Mouse (Mus musculus): Measurements from ENCODE around the gene Lyrm9. TPM values are rescaled to one million over a fixed set of nuclear protein-coding genes. Genes with fewer than 3 reads are reported as not detected.

The Lyrm9 gene
- polyA plus RNA-seq, 1 experiment from 2014 or later = 18.6 TPM

- 88% methylated on average over 4 of the region's 4 CpGs for WGBS
- H3K36me3 ChIP-seq (ENCODE audit: control insufficient read depth, insufficient read depth, low read length) = no peaks in the 10 kb centered on the region
Measured at GRCm38 (mm10) chr11:78889156-78889555, 62.8 kb downstream of the Lyrm9 start.

More at GRCm38 (mm10) chr11:78889156-78889555, 62.8 kb downstream of the Lyrm9 start:
- H3K27me3 ChIP-seq (ENCODE audit: control insufficient read depth, insufficient read depth, low read length) = no peaks in the 10 kb centered on the region
- no peak overlapping the region for H3K27ac ChIP-seq (ENCODE audit: low read depth, low read length)
- DNase-seq (ENCODE audit: low spot score) (no peak), ATAC-seq (replicated peaks; ENCODE audit: low FRiP score) (no peak)
- no peaks in the 10 kb centered on the region for H3K9me3 ChIP-seq (ENCODE audit: control insufficient read depth, low read length)
- H3K4me2 ChIP-seq (ENCODE audit: low read depth, low read length, severe bottlenecking) = no peak overlapping the region
- peaks cover 12% of the 10 kb centered on the region for H3K4me1 ChIP-seq (replicated peaks; ENCODE audit: control insufficient read depth, insufficient read depth, low read length)
- H3K9ac ChIP-seq (ENCODE audit: low read length) = no peak overlapping the region
- no peak overlapping the region for H3K4me3 ChIP-seq (ENCODE audit: low read depth, low read length)

Other genes with a start within 250 kb of the Lyrm9 start
- gene Nlk, start 129.2 kb upstream of the Lyrm9 start, polyA plus RNA-seq (2014; fragmentation: Nextera tagmentation; extraction: Ambion mirVana) = 29.3 and 33.6 TPM in 2 replicates
- gene Ccnq, start 74.9 kb upstream of the Lyrm9 start, polyA plus RNA-seq (2014; fragmentation: Nextera tagmentation; extraction: Ambion mirVana) = 35.9 and 43.4 TPM in 2 replicates
- gene Nos2, start 94.2 kb downstream of the Lyrm9 start, polyA plus RNA-seq (2014; fragmentation: Nextera tagmentation; extraction: Ambion mirVana) = 0.75 and 0.88 TPM in 2 replicates
- gene Lgals9, start 158.4 kb downstream of the Lyrm9 start, polyA plus RNA-seq (2014; fragmentation: Nextera tagmentation; extraction: Ambion mirVana) = 3.7 and 4.0 TPM in 2 replicates

All from forebrain, embryonic 11.5 days (tissue).